Mouse (Mus musculus): ENCODE results near the gene Sun1.

Sun1 gene

GRCm38 (mm10) chr5:139208183-139208582 is 7.7 kb downstream of the Sun1 start:
- DNase-seq (ENCODE audit: low spot score in 2 of 2), result no peak

GRCm38 (mm10) chr5:139208871-139209684 is 8.6 kb downstream of the Sun1 start:
- no peak for DNase-seq (ENCODE audit: low spot score in 2 of 2)

GRCm38 (mm10) chr5:139209685-139210026 is 9.2 kb downstream of the Sun1 start:
- no peak for DNase-seq (ENCODE audit: low spot score in 2 of 2)

GRCm38 (mm10) chr5:139211737-139212385 is 11.4 kb downstream of the Sun1 start:
- no peak for DNase-seq (ENCODE audit: low spot score in 2 of 2)

GRCm38 (mm10) chr5:139214298-139214697 is 13.9 kb downstream of the Sun1 start:
- no peak for DNase-seq (ENCODE audit: low spot score in 2 of 2)

GRCm38 (mm10) chr5:139215184-139215583 is 14.7 kb downstream of the Sun1 start:
- DNase-seq (ENCODE audit: low spot score in 2 of 2), result no peak

- no peak for DNase-seq (ENCODE audit: low spot score in 2 of 2)
Measured at GRCm38 (mm10) chr5:139216121-139216520, 15.7 kb downstream of the Sun1 start.

- no peak for DNase-seq (ENCODE audit: low spot score in 2 of 2)
Measured at GRCm38 (mm10) chr5:139216774-139217173, 16.3 kb downstream of the Sun1 start.

- DNase-seq (ENCODE audit: low spot score in 2 of 2), result no peak
Measured at GRCm38 (mm10) chr5:139220006-139220515, 19.6 kb downstream of the Sun1 start.

- no peak for DNase-seq (ENCODE audit: low spot score in 2 of 2)
Measured at GRCm38 (mm10) chr5:139220610-139221009, 20.2 kb downstream of the Sun1 start.

GRCm38 (mm10) chr5:139223331-139223730 is 22.9 kb downstream of the Sun1 start:
- no peak for DNase-seq (ENCODE audit: low spot score in 2 of 2)

- no peak for DNase-seq (ENCODE audit: low spot score in 2 of 2)
Measured at GRCm38 (mm10) chr5:139227236-139227635, 26.8 kb downstream of the Sun1 start.

- no peak for DNase-seq (ENCODE audit: low spot score in 2 of 2)
Measured at GRCm38 (mm10) chr5:139227645-139228044, 27.2 kb downstream of the Sun1 start.

- DNase-seq (ENCODE audit: low spot score in 2 of 2), result no peak
Measured at GRCm38 (mm10) chr5:139228318-139228717, 27.9 kb downstream of the Sun1 start.

GRCm38 (mm10) chr5:139229716-139230115 is 29.3 kb downstream of the Sun1 start:
- no peak for DNase-seq (ENCODE audit: low spot score in 2 of 2)

- DNase-seq (ENCODE audit: low spot score in 2 of 2), result no peak
Measured at GRCm38 (mm10) chr5:139232083-139232482, 31.6 kb downstream of the Sun1 start.

GRCm38 (mm10) chr5:139234423-139234822 is 34.0 kb downstream of the Sun1 start:
- no peak for DNase-seq (ENCODE audit: low spot score in 2 of 2)

- DNase-seq (ENCODE audit: low spot score in 2 of 2), result no peak
Measured at GRCm38 (mm10) chr5:139237436-139237835, 37.0 kb downstream of the Sun1 start.

- no peak for DNase-seq (ENCODE audit: low spot score in 2 of 2)
Measured at GRCm38 (mm10) chr5:139241022-139241761, 40.8 kb downstream of the Sun1 start.

- no peak for DNase-seq (ENCODE audit: low spot score in 2 of 2)
Measured at GRCm38 (mm10) chr5:139243384-139243783, 42.9 kb downstream of the Sun1 start.

GRCm38 (mm10) chr5:139247767-139248166 is 47.3 kb downstream of the Sun1 start:
- no peak for DNase-seq (ENCODE audit: low spot score in 2 of 2)

GRCm38 (mm10) chr5:139248846-139249245 is 48.4 kb downstream of the Sun1 start:
- DNase-seq (ENCODE audit: low spot score in 2 of 2), result no peak
